Mouse (Mus musculus): ENCODE data around the gene Dach1.

Gene Dach1

DNA sequence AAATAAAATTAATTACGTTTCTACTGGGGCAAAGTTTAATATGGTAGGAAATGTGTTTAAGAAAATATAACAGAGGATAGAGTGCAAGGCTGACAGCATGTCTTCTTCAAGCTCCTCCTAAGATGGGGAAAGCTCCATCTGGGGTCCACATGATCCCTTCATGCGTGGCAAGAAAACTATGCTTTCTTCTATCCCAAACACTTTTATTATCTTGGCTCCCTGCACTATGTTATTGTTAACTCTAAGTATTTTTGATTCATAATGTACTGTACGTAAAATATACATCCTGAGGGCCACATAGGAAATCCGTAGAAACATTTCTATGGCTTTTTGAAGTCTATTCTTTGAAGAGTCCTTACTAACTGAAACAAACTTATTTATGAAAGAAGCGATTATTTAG is 330.3 kb downstream of the Dach1 start:
- DNase-seq: no peak

DNA sequence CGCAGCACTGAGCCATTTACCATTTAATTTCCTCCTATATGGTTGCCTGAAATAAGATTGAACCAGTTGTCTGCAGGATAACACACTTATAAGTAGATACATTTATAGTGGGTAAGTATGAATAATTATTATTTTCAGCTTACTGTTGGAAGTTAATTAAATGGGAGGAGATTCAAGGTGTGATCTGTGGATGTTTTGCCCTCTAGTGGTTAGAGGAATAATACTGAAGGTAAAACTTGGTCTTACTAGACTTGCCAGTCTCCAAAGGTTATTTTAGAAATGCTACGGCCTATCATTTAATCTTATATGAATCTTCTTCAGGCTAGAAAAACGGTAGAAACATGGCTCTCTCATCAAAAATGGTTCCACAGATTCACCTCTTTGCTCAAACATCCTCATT is 339.7 kb downstream of the Dach1 start:
- no peak for DNase-seq

DNA sequence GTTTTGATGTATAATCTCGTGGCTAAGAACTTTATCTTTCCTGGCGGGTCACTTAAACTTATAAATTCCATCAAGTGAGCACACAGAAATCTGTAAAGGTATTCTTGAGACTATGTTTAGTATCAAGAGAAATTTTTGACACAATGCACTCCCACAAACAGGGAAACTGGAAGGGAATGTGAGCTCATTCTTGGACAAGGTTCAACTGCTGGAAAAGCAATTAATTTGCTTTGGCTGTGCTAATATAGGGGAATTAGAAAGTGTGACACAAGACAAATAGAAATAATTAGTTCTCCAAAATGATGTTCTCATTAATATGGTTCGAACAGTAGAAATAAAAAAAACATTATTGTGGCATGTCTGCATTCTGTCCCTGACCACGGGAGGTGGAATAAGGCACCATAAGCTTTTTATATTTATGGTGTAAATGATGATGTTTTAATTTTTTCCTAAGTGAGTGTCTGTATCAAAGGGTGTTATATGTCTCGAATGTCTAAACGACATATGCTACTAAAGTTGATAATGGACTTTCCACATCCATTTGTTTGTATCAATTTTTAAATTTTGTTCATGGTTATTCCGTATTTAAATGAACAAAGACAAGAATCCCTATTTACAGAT is 354.9 kb downstream of the Dach1 start:
- DNase-seq: no peak

DNA sequence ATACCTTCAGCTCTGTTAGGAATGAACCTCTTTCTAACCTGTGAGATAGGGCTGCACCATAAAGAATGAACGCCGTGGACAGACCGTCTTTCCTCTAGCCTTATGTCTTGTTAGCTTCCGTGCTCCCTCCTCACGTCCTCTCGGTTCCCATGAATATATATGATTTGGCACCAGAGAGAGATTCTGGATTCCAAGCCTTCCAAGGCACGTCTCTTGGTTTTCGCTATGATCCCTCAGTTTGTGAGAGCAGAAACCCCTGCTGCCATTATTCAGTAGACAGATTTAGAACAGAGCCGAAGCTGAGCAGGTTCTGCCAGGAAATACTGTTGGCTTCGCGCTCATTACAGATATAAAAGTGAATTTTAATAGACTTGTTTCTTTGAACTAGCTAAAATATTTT is 356.0 kb downstream of the Dach1 start:
- no peak for DNase-seq

DNA sequence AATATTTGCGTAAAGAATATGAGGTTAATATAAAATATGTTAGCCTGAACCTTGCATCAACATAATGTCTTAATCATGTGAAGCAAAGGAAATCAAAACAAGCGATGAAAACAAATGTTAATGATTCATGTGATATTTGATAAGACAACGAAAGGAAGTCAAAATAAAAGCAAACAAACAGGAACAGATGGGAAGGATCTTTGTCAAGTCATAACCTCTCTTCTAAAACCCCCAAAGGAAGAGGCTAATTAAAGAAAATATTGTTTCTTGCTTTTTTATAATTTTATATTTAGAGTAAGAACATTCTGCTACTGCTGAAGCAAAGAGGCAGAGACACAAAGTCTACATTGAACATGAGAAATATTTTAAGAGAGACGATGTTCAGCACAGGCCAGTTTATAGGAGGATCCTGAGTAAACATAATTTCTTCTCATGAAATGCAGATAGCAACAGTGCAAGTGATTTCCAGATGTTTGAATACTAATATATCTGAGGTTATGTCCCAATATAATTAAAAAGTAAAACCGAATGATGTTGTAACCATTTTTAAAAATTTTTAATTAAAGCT is 374.1 kb downstream of the Dach1 start:
- DNase-seq: no peak

DNA sequence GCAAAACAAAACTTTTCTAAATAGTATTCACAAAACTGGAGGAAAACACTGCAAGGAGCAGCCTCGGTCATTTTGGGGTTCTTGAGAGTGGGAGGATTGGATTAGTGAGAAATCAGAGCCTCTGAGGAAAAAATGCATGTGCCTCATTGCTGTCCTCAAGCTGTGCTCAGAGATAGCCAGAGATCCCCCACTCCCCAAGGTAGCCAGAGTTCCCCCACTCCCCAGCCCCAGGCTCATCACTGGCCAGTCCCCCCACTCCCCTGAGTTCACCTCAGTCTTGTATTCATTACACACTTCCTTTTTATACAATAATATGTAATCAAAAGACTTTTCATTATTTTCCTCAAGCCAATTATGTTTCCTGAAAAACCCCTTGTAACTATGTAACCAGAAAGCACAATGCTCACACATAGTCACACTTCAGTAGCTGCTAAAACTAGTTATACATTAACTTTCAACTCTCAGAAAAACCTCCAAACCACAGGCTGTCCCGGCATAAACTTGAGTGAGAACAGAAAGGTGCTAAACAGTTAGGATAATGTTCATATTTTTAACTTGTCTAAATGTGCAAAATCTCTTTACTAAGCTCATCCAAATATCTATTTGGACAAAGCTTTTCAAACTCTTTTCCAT is 395.3 kb downstream of the Dach1 start:
- DNase-seq: no peak

DNA sequence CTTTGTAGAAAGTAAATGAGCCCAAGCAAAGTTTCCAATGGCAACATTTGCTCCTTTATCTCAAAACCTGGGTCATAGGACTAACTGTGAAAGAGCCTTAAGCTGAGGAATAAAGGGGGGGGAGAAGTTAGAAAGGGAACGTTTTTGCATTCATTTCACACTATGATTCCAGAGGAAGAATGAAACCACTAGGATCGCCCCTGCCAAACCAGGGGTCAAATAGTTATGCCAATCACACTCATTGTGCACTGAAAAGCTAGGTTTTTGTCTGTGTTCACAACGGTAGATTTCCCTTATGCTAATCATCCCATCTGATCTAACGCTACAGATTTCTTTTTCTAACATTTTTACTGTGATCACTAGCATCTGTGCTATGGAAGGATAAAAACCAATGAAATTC is 415.2 kb downstream of the Dach1 start:
- DNase-seq: no peak

DNA sequence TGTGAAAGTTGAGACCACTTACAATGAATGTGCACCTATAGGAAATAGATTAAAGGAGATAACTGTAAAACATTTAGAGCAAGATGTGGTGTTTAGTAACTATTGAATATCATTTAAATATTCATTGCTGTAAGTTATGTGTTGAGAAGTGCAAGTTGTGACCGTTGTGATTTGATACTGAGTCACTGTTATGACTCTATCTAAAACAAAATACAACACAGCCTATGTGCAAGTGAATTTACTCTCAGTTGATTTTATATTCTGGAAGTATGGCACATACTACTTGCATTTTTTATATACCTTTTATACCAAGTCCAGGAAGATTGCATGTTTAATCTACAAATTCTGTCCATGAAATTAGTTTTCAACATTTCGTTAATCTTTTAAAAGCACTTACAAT is 415.6 kb downstream of the Dach1 start:
- DNase-seq: no peak

DNA sequence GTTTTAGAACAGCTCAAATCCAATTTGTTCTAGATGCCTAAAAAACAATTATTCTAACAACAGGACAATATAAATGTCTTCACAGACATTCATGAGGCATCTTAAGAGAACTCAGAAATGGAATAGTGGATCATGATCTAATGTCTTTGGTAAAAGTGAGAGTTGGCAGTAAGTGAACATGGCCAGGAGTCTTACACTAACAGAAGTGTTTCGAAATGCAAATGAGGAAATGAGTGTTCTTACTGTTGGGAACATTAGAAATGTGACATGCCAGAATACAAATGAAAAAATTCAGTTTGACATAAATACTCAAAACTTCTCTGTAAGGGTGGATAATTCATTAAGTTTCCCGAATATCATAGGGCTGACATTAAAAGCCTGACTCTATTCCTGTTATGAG is 426.3 kb downstream of the Dach1 start:
- DNase-seq: no peak

DNA sequence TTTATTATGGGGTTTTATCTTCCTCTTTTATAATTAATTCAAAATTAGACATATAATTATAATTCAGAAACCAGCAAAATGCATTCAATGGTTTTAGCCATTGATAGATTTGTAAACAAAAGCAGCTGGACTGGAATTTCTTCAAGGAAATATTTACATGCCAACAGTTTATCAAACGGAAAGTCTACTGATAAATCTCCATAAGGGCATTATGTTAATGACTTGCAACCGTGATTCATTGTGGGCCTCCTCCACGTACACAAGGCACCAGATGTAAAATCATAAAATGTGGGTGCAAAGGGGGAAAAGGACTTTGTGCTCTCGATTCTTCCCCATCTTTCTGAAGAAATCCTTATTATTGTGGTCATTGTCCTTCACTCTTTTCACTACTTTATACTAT is 426.8 kb downstream of the Dach1 start:
- DNase-seq: no peak
